Mouse (Mus musculus) kidney, embryonic 16.5 days (tissue): Measurements from ENCODE around the gene Arel1. TPM values are rescaled to one million over a fixed set of nuclear protein-coding genes. Genes with fewer than 3 reads are reported as not detected.

Experiments used
- ATAC-seq: fragments of 200-750 bp; cut with Nextera tagmentation; 2 replicates; pipeline ENCODE4 v1.8.0; 2017; ENCODE audit warnings: moderate TSS enrichment; ENCODE audit not compliant: low FRiP score, low TSS enrichment
- H3K27ac ChIP-seq: fragments of 300-500 bp; sonication (generic); 2 replicates; pipeline ENCODE4 v1.5.1; 2014; ENCODE audit warnings: low read length
- H3K27me3 ChIP-seq: fragments of 300-500 bp; sonication (generic); 2 replicates; pipeline ENCODE4 v1.6.1; 2014; ENCODE audit warnings: low read length, control low read depth, mixed read lengths; ENCODE audit not compliant: insufficient read depth
- H3K36me3 ChIP-seq: fragments of 300-500 bp; sonication (generic); 2 replicates; pipeline ENCODE4 v1.6.1; 2014; ENCODE audit warnings: low read length, control low read depth, mixed read lengths; ENCODE audit not compliant: insufficient read depth
- H3K4me1 ChIP-seq: fragments of 300-500 bp; sonication (generic); 2 replicates; pipeline ENCODE4 v1.6.1; 2014; ENCODE audit warnings: low read length, control low read depth, mixed read lengths; ENCODE audit not compliant: insufficient read depth
- H3K4me2 ChIP-seq: fragments of 300-500 bp; sonication (generic); replicated peaks from 2 replicates; pipeline ENCODE4 v1.6.1; 2014; ENCODE audit warnings: low read depth, low read length
- H3K4me3 ChIP-seq: fragments of 300-500 bp; sonication (generic); 2 replicates; pipeline ENCODE4 v1.5.1; 2014; ENCODE audit warnings: mild to moderate bottlenecking, low read length
- H3K9ac ChIP-seq: fragments of 300-500 bp; sonication (generic); replicated peaks from 2 replicates; pipeline ENCODE4 v1.6.1; 2014; ENCODE audit warnings: low read length
- H3K9me3 ChIP-seq: fragments of 300-500 bp; sonication (generic); 2 replicates; pipeline ENCODE4 v1.6.1; 2016; ENCODE audit warnings: low read length, control low read depth
- WGBS: fragments of 180-500 bp; shearing (Covaris S2); extraction: QIAGEN DNeasy Blood & Tissue Kit; methylation state at CpG from one replicate; pipeline ENCODE4 v1.1.7; 2014; 5-methylcytosine and 5-hydroxymethylcytosine counted together
- polyA plus RNA-seq: library from polyadenylated mRNA; unstranded; fragments of >200 nt; fragmentation: Nextera tagmentation; extraction: Ambion mirVana; gene quantifications from 2 replicates; pipeline ENCODE4 v1.2.1, GENCODE M21; 2015

Gene Arel1
- polyA plus RNA-seq, 1 experiment from 2014 or later = 13.5 TPM

DNA sequence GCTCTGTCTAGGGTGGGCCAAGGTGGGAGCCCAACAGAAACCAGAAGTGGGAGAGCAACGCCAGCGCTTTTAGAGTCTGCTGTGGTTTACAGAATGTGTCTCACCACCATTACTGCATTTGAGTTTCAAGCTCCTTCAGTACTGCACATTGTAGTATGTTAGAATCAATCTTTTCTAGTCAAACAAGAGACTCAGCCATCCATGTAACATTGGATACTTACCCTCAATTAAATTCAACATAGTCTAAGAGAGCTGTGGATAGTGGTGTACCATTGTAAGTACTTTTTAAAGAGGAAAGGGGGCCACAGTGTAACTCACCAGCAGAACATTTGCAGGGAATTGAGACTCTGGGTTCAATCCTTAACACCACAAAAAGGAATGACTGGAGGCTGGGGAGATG lies 59.1 kb downstream of the Arel1 start:
- H3K4me2 ChIP-seq = no peak overlapping the region
- H3K9ac ChIP-seq = no peak overlapping the region
- no peaks in the 10 kb centered on the region for H3K4me1 ChIP-seq
- H3K36me3 ChIP-seq = no peaks in the 10 kb centered on the region
- 85% methylated on average over 2 of the region's 2 CpGs for WGBS
- no peak overlapping the region for H3K27ac ChIP-seq
- no peaks in the 10 kb centered on the region for H3K9me3 ChIP-seq
- H3K4me3 ChIP-seq = no peak overlapping the region
- H3K27me3 ChIP-seq = no peaks in the 10 kb centered on the region
- ATAC-seq = no peak

DNA sequence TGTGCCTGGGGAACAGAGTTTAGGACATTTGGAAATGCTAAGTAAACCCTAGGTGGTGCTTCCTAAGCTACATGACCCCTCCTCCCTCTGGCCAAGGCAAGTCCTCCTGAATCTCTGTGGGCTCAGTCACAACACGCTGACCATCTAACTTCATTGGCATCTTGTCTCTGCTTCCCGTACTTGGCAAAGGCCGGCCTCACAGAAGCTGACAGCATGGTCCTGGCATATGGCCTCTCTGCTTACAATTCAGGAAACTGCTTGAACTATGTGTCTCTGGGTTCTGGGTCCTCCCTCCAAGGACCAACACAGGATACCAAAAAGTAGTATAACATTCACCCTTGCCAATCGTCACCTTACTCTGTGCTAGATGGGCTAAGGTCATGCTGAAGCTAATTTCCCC lies 60.6 kb downstream of the Arel1 start:
- H3K4me2 ChIP-seq = no peak overlapping the region

DNA sequence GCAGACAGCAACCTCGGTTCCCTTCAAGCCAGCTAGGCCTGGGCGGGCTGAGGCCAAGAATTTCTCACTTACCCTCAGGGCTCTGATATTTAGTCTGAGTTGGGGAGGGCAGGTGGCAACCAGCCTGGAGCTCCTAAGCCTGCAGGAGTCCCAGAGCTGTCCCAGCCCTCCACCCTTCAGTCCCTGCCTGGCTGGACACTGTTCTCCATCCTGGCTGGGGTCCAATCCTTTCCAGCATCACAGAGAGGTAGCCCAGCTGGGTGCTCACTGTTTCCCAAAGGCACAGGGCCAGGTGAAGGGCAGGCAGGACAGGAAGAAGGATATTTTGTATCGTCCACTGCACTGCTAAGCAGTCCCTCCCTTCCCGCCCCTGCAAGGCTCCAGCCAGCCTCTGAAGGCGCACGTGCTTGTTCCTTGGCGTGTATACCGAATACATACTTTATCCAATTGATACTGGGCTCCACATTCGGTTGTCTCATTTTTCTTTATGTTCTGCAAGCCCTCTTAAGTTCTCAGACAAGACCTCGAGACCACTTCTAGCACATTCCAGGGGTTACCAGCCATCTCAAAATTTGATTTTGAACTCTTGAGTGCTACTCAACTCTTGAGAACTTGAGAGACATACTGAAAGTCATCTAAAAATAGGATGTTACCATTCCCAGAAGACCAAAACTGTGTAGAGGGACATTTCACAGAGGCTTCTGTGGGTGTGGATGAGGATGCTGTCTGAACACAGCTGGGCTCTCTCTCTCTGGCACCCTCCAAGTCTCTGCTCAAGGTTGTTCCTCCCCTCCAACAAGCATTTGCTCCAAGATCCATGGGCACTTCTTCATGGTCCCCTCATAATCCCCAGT lies 62.8 kb downstream of the Arel1 start:
- H3K27ac ChIP-seq = no peak overlapping the region

More for the DNA sequence above, 60.6 kb downstream of the Arel1 start:
- Histone ChIP-seq H3K4me1 (no peaks in the 10 kb centered on the region), H3K27ac (no peak overlapping the region), H3K9me3 (no peaks in the 10 kb centered on the region), H3K27me3 (no peaks in the 10 kb centered on the region), H3K9ac (no peak overlapping the region), H3K36me3 (no peaks in the 10 kb centered on the region), H3K4me3 (no peak overlapping the region)
- WGBS = 90% methylated on average over 4 of the region's 4 CpGs
- no peak for ATAC-seq

DNA sequence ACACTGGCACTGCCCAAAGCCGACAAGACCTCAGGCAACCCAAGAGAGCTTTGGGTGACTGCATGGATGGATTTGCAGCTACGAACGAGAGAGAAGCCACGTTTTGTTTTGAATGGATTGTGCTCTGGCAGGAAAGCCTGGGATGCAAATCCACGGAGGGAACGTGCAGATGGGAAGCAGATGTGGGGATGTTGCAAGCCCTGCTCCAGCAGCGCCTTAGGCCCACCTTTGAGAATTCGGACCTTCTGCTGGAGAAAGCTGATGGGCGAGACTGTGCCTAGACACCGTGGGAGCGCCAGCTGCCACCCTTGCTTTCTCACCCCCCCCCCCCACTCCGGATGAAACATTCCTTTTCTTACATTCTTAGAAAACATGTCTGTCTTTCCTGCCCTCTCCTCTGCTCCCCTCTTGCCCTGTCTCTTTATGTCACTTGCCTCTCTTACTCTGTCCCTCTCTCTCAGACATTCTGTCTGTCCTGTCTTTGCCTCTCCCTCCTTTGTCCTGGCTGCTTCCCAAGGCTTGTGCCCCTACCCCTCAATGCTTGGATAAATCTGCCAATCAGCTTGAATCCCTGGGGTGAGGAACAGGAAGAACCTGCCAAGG lies 63.6 kb downstream of the Arel1 start:
- Histone ChIP-seq H3K4me3 (no peak overlapping the region), H3K27me3 (no peaks in the 10 kb centered on the region), H3K9ac (no peak overlapping the region), H3K4me1 (no peaks in the 10 kb centered on the region), H3K9me3 (no peaks in the 10 kb centered on the region), H3K27ac (no peak overlapping the region), H3K4me2 (no peak overlapping the region), H3K36me3 (no peaks in the 10 kb centered on the region)
- no peak for ATAC-seq
- WGBS = 75% methylated on average over 12 of the region's 12 CpGs

More for the DNA sequence above, 62.8 kb downstream of the Arel1 start:
- 51% methylated on average over 10 of the region's 10 CpGs for WGBS
- Histone ChIP-seq H3K36me3 (no peaks in the 10 kb centered on the region), H3K4me3 (no peak overlapping the region), H3K9me3 (no peaks in the 10 kb centered on the region), H3K27me3 (no peaks in the 10 kb centered on the region), H3K4me2 (no peak overlapping the region), H3K4me1 (no peaks in the 10 kb centered on the region), H3K9ac (no peak overlapping the region)
- no peak for ATAC-seq

DNA sequence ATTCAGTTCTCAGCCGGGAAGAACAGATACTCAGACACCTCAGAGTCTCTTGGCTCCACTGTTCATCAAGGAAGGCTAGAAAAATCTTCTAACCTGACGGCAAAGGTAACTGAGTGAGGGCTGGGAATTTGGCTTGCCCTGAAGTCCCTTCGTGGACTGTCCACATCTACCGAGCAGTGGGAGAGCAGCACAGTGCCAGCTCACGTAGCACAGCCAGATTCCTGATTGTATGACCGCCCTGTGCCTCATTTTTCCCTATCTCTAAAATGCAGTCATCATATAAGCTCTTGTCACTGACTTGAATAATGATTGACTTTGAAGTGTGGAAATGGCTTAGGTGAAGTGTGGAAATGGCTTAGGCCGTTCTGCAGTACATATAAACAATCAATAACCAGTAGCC lies 66.3 kb downstream of the Arel1 start:
- Histone ChIP-seq H3K4me2 (no peak overlapping the region), H3K4me1 (no peaks in the 10 kb centered on the region), H3K9me3 (no peaks in the 10 kb centered on the region), H3K36me3 (no peaks in the 10 kb centered on the region), H3K9ac (no peak overlapping the region), H3K27ac (no peak overlapping the region), H3K27me3 (no peaks in the 10 kb centered on the region), H3K4me3 (no peak overlapping the region)
- WGBS = 74% methylated on average over 7 of the region's 7 CpGs
- no peak for ATAC-seq

DNA sequence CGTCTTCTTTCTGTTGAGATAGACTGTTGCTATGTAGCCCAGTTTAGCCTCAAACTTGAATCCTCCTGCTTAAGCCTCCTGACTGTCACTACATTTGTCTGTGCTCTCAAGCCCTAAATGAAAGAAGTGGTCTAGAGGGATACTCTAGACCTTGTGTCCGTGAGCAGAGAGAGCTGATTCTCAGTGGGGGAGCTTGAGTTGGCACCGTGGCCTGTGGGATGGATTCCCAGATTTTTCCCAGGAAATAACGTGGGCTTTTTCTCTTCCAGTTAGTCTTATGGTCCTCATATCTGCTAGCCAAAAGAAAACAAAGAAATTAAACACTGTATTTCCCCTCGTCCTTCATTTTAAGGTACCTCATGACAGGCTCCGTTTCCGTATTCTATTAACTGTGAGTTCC lies 70.4 kb downstream of the Arel1 start:
- Histone ChIP-seq H3K4me2 (no peak overlapping the region), H3K4me1 (no peaks in the 10 kb centered on the region), H3K27ac (no peak overlapping the region), H3K36me3 (no peaks in the 10 kb centered on the region), H3K4me3 (no peak overlapping the region), H3K9me3 (no peaks in the 10 kb centered on the region), H3K27me3 (no peaks in the 10 kb centered on the region), H3K9ac (no peak overlapping the region)
- no peak for ATAC-seq
- 78% methylated on average over 7 of the region's 7 CpGs for WGBS

DNA sequence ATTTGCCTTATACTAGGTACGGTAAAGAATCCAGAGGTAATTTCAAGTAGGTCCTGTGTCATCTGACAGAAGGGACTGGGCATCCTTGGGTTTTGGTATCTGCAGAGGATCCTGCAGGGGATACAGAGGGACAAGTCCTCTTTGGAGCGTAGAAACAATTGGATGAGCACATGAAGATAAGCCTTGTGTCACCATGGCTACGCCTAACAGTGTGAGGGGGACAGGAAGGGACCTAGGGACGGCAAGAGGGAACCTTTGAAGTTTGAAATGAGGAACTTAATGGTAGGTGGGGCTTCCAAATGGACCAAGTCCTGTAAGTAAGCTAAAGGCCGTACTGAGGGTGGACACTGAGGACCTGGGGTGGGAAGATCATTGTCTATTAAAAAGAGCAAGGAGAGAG lies 73.4 kb downstream of the Arel1 start:
- 65% methylated on average over 5 of the region's 5 CpGs for WGBS
- no peak overlapping the region for H3K4me3 ChIP-seq
- H3K9me3 ChIP-seq = no peaks in the 10 kb centered on the region
- ATAC-seq = no peak
- H3K36me3 ChIP-seq = no peaks in the 10 kb centered on the region
- H3K27ac ChIP-seq = no peak overlapping the region
- no peaks in the 10 kb centered on the region for H3K4me1 ChIP-seq
- H3K27me3 ChIP-seq = no peaks in the 10 kb centered on the region
- no peak overlapping the region for H3K9ac ChIP-seq
- no peak overlapping the region for H3K4me2 ChIP-seq

DNA sequence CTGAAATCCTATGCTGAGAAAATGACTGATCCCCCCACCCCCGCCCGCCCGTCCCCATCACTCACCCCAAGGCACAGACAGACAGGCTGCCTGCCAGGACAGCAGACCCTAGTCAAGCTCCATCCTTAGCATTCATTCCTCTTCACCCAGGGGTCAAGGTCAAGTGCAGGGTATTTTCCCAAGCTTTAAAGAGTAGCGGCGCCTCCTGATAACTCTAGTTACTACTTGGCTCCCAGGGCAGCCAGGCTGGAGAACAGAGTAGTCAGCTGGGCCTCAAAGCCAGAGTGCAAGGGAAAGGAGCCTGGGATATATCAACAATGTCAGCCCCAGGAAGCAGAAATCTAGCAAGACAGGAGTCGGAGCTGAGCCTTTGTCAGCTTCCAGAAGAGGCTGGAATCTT lies 74.5 kb downstream of the Arel1 start:
- 76% methylated on average over 6 of the region's 6 CpGs for WGBS
- Histone ChIP-seq H3K4me3 (no peak overlapping the region), H3K9me3 (no peaks in the 10 kb centered on the region), H3K4me1 (no peaks in the 10 kb centered on the region), H3K36me3 (no peaks in the 10 kb centered on the region), H3K27me3 (no peaks in the 10 kb centered on the region), H3K27ac (no peak overlapping the region), H3K4me2 (no peak overlapping the region), H3K9ac (no peak overlapping the region)
- ATAC-seq = no peak

DNA sequence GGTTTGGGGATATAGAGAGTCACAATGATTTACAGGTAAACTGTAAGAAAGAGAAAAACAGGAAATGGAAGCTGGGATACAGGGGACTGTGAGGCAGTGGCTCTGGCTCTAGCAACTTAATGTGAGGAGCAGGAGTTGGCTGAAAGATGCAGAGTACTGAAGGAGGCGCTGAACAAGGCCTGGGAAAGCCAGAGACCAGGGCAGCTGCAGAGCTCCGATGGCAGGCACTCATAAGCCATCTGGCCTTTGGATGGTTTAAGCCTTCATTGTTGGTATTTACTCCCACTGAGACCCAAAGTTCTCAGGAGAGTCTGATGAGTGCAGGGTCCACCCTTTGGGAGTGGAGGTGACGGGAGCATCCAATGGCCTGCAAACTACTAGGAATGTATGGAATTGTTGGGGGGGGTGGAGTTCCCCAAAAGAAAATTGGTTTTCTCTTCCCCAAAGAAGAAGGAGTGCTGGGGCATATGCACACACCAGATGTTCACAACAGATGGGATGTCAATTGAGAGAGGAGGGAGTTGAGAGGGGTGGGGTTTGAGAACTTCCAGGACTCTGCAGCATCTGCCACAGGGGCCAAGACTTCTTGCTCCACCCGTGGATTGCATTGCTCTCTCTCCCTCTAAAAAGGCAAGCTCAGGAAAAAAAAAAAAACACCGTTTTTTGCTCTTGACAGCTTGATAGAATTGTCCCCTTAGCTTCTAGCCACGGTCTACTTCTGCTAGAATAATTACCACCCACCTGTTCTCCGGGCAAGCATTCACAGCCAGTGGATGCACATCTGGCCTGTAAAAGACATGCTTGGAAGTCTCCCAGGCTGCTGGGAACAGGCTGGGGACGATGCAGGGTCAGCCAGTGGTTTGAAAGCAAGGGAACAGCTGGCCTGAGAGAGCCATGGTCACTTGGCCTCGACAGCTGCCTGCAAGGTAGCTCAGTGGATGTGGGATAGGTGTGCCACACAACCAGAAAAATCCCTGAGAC lies 76.8 kb downstream of the Arel1 start:
- 40% methylated on average over 9 of the region's 9 CpGs for WGBS

More for the DNA sequence above, 76.8 kb downstream of the Arel1 start:
- no peaks in the 10 kb centered on the region for H3K9me3 ChIP-seq
- no peak overlapping the region for H3K4me2 ChIP-seq
- no peak overlapping the region for H3K27ac ChIP-seq
- H3K36me3 ChIP-seq = no peaks in the 10 kb centered on the region
- no peak for ATAC-seq
- no peak overlapping the region for H3K4me3 ChIP-seq
- H3K9ac ChIP-seq = no peak overlapping the region
- peaks cover 7% of the 10 kb centered on the region; the same call in 1 of the 2 replicates for H3K4me1 ChIP-seq
- H3K27me3 ChIP-seq = no peaks in the 10 kb centered on the region
